Comparison of ENCODE assay signal across 13 mouse cellular contexts in the genomic region with DNA sequence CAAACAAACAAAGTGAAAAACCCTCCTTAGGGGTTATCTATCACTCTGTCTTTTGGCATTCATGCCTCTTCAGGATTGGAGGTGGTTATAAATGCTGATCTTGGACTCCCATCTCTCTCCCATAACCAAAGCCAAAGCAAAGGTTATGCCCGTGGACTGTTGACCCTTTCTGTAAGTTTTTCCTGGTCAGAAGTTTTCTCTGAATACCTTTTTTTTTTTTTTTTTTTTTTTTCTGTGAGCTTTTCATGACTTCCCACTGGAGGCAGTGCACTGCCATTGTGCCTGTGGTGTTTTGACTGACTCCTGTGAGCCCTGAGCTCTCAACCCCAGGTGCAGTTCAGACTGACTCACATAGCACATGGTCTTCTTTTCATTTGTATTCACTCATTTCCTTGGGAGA.
"Had no signal": no experiment of that assay in that cellular context is flagged by ENCODE, and none has a peak within 500 bp of the region (broad histone marks: within the 10 kb centered on the region; RNA-seq: fewer than 3 reads in every experiment).

No protein-coding gene starts in this region.

- H3K27me3 ChIP-seq: limb, embryonic 12.5 days; liver, embryonic 15.5 days; midbrain, embryonic 13.5 days; neural tube, embryonic 12.5 days; stomach, embryonic 15.5 days had no signal

- DNase-seq: layer of hippocampus, adult 9-11 months; liver; lung, adult 2 months; lung, postnatal 36 days; retina, postnatal 1 day; thymus, adult 2 months; thymus, postnatal 25 days had no signal

- H3K9me3 ChIP-seq: limb, embryonic 12.5 days; liver, embryonic 15.5 days; midbrain, embryonic 13.5 days; neural tube, embryonic 12.5 days; stomach, embryonic 15.5 days had no signal

- H3K4me2 ChIP-seq: limb, embryonic 12.5 days; liver, embryonic 15.5 days; midbrain, embryonic 13.5 days; neural tube, embryonic 12.5 days; stomach, embryonic 15.5 days had no signal

- H3K36me3 ChIP-seq: midbrain, embryonic 13.5 days; neural tube, embryonic 12.5 days; stomach, embryonic 15.5 days had no signal

- H3K27ac ChIP-seq: kidney, postnatal 0 days; liver, embryonic 15.5 days; midbrain, embryonic 13.5 days; neural tube, embryonic 12.5 days; stomach, embryonic 15.5 days had no signal

- H3K4me3 ChIP-seq: limb, embryonic 12.5 days; liver, embryonic 15.5 days; midbrain, embryonic 13.5 days; neural tube, embryonic 12.5 days; stomach, embryonic 15.5 days had no signal

- H3K9ac ChIP-seq: limb, embryonic 12.5 days; liver, embryonic 15.5 days; midbrain, embryonic 13.5 days; neural tube, embryonic 12.5 days; stomach, embryonic 15.5 days had no signal
